Mouse (Mus musculus) erythroblast, embryonic 14.5 days (primary cell): ENCODE measurements around the gene Abca5. TPM values are rescaled to one million over a fixed set of nuclear protein-coding genes. Genes with fewer than 3 reads are reported as not detected.

Experiments
- H3K27me3 ChIP-seq: 2 replicates; pipeline ENCODE4 v1.6.1; 2012; ENCODE audit warnings: inconsistent platforms; ENCODE audit not compliant: control insufficient read depth
- H3K36me3 ChIP-seq: 2 replicates; pipeline ENCODE4 v1.6.1; 2012; ENCODE audit warnings: mild to moderate bottlenecking, inconsistent platforms; ENCODE audit not compliant: control insufficient read depth
- H3K4me1 ChIP-seq: 2 replicates; pipeline ENCODE4 v1.6.1; 2012; ENCODE audit warnings: inconsistent platforms; ENCODE audit not compliant: control insufficient read depth
- H3K4me3 ChIP-seq: replicated peaks from 2 replicates; pipeline ENCODE3; 2012; ENCODE audit warnings: moderate library complexity, mild to moderate bottlenecking, inconsistent platforms
- H3K9me3 ChIP-seq: 2 replicates; pipeline ENCODE4 v1.6.1; 2012; ENCODE audit warnings: low read length, inconsistent platforms, mixed read lengths; ENCODE audit not compliant: control insufficient read depth
- GATA1 ChIP-seq: IDR thresholded peaks from 2 replicates; pipeline ENCODE4 v1.6.1; 2012; ENCODE audit warnings: low read length, inconsistent platforms, mixed read lengths
- TAL1 ChIP-seq: IDR thresholded peaks from 3 replicates; pipeline ENCODE4 v1.6.1; 2012; ENCODE audit warnings: low read length, inconsistent platforms, mixed read lengths
- polyA plus RNA-seq: library from polyadenylated mRNA; stranded (reverse); fragments of >175 nt; gene quantifications from 2 replicates; pipeline ENCODE4 v1.2.3, GENCODE M21; 2012

The Abca5 gene
- not detected in 2 replicates for polyA plus RNA-seq

DNA sequence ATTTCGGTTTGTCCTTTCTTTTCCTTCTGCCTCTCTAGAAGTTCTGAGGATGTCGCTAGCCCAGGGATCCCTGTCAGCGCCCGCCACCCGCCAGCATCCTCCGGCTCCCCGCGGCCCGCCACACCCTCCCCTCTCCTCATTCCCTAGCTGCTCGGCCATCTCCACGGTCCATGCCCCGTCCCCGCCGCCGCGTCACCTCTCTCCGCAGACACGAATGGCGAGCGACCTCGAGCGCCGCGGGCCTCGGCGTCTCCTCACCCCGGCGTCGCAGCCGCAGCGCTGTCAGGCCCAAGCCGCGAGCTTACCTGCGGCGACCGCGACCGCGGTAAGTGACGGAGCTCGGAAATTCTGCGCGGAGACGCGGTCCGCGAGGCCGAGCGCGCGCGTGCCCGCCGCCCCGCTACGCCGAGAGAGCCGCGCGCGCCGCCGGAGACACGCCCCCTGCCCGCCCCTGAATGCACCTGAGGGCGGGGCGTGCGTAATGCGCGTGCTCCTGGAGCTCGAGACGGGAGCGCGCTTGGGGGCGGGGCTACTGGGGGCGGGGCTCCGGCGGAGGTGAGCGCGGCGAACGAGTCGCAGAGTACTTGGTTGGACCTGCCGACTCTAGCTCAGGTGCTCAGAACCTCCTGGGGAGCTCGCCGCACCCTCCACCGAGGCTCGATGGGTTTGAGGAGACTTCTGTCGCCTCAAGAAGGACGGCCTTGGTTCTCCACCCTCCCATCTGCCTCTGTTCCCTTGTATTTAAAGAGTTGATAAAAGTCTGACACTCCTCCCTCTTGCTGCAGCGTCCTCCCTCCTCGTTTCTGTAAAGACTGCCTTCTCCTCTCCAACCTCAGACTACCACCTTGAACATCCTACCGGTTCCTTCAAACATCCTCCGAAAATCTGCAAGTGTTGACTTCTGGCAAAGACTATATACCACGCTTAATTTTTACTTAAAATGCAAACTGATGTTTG is at the start of gene Abca5:
TSS of gene Abca5 (minus strand) at position 428 of the 957 bp plus-strand sequence.
- H3K27me3 ChIP-seq: peaks cover 36% of the 10 kb centered on the region
- H3K4me1 ChIP-seq: peaks cover 17% of the 10 kb centered on the region
- no peaks in the 10 kb centered on the region for H3K9me3 ChIP-seq
- no peaks in the 10 kb centered on the region for H3K36me3 ChIP-seq
- H3K4me3 ChIP-seq: peak within 1 kb of the TSS; percentile 78
- TF ChIP-seq GATA1 (no peak), TAL1 (no peak)

DNA sequence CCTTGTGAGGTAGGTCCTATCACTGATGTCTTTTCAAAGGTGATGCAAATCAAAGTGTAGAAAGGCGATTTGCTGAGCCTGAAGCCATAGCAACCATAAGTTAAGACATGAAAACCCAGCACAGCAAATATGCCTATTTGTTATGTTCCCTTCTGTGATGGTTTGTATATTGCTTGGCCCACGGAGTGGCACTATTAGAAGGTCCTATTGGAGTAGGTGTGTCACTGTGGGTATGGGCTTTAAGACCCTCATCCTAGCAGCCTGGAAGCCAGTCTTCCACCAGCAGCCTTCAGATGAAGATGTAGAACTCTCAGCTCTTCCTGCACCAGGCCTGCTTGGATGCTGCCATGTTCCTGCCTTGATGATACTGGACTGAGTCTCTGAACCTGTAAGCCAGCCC is 48.0 kb upstream of the Abca5 start:
- H3K4me3 ChIP-seq: no peak overlapping the region
- no peak for TF ChIP-seq TAL1
- no peak for TF ChIP-seq GATA1
- peaks cover under 1% of the 10 kb centered on the region for H3K4me1 ChIP-seq
- no peaks in the 10 kb centered on the region for H3K36me3 ChIP-seq
- no peaks in the 10 kb centered on the region for H3K9me3 ChIP-seq
- H3K27me3 ChIP-seq: no peaks in the 10 kb centered on the region

DNA sequence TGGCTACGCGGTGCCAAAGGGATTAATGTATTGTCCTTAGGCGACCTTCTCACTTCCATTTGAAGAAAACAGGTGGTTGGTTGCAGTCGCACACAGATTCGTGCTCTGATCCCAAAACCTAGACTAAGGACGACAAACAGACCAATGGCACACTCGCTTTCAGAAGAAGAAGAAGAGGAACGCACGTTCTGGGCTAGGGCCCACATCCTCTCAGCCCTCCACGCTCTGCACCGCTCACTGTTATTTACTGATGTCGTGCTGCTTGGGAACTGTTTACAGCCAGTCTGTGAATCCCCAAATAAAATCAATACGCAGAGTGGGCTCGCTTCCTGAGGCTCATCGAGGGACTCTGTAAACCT is 42.8 kb upstream of the Abca5 start:
- Histone ChIP-seq H3K4me1 (peaks cover 11% of the 10 kb centered on the region), H3K36me3 (no peaks in the 10 kb centered on the region), H3K9me3 (no peaks in the 10 kb centered on the region), H3K4me3 (peak overlapping the region; percentile 34), H3K27me3 (no peaks in the 10 kb centered on the region)
- TF ChIP-seq TAL1 (no peak), GATA1 (no peak)

DNA sequence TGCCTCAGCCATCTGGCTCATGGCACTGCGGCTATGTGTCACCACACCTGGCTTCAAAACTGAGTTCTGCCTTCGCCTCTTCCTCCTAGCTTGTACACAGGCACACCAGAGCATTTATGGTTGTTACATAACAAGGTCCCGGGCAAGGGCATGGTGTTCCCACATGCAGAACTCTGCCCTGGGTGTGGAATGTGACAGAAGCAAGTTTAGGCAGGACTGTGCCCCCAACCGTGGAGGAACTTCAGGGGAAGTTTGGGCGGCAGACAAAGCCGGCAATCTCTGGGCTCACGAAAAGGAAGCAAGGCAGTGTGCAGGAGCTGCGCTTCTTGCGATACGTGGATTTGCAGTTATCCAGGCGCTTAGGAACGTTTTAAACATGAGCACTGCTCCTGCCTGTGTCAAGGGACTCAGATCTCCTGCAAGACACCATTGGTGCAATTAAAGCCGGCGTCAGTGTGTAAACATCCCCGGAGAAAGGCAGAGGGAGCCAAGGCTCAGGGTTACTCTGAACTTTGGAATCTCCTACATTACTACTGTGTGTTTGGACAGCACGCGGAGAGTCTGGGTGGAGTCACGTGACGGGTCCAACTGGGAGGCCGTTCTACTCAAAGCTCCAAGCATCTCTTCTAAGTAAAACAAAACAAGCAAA is 42.3 kb upstream of the Abca5 start:
- Histone ChIP-seq H3K9me3 (no peaks in the 10 kb centered on the region), H3K4me3 (peak overlapping the region; percentile 34), H3K36me3 (no peaks in the 10 kb centered on the region), H3K4me1 (peaks cover 11% of the 10 kb centered on the region), H3K27me3 (no peaks in the 10 kb centered on the region)
- TF ChIP-seq GATA1: no peak
- no peak for TF ChIP-seq TAL1

DNA sequence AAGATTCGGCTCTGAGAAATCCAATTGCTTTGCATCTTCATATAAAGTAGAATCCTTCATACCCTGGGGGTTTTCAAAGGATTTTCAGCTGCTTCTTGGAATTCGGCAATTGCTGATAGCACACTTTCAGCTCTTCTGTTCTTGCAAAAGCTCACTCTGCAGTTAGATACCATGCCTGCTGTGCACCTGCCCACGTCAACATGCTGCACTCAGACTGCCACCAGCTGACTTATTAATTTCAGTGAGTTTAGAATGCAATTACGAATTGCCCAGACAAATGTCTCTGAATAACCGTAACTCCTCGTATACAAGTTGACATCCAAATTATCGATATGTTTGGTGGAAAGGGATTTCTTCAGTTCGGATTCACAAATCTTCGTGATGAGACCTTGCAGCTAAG is 36.5 kb upstream of the Abca5 start:
- TF ChIP-seq GATA1: no peak
- no peak for TF ChIP-seq TAL1
- Histone ChIP-seq H3K4me3 (no peak overlapping the region), H3K36me3 (no peaks in the 10 kb centered on the region), H3K4me1 (no peaks in the 10 kb centered on the region), H3K9me3 (no peaks in the 10 kb centered on the region), H3K27me3 (no peaks in the 10 kb centered on the region)

DNA sequence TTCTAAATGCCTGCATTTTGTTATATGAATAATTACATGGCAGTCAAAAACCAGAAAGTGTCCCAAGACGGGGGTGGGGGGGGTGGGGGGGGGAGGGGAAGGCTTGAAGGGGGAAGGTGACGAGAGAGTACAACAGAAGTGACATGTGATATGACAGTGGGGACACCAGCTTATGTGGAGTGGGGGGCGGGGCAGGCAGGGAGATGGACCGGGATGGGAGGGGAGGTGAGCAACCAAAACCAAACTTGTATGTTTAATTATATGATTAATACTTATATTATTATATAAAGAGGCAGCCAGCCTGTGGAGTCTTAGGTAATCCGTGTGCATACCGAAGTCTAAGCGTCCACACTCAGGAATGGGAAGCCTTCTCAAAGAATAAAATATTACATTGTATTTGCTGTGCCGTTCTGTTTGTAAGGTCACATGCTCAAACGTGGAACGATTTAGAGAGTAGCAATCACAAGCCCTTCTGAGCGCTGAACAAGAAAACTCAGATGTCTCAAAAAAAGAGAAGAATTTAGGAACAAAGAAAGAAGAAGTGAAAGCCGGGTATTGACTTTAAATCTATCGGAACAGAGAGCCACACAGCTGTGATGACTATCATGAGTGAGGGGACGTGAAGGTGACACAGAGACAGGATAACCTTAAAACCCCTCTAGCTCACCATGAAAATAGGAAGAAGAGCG is 34.9 kb upstream of the Abca5 start:
- H3K27me3 ChIP-seq: no peaks in the 10 kb centered on the region
- H3K9me3 ChIP-seq: no peaks in the 10 kb centered on the region
- H3K4me1 ChIP-seq: no peaks in the 10 kb centered on the region
- no peak for TF ChIP-seq GATA1
- TF ChIP-seq TAL1: no peak
- no peaks in the 10 kb centered on the region for H3K36me3 ChIP-seq
- no peak overlapping the region for H3K4me3 ChIP-seq

DNA sequence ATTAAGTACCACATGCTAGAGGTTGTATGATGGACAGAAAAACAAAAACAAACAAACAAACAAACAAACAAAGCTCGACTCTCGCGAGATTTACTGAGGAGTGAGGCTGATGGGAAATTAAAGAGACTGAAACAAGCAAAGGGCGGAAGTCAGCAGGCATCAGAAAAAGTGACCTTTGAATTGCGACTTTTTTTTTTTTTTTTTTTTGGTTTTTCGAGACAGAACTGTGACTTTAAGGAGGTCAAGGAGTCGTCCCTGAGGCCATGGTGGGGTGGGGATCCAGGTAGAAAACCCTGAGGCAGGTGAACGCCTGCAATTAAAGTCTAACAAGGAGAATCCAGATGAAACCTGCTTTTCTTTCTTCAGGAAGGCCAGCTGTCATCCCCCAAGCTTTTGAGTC is 34.3 kb upstream of the Abca5 start:
- H3K4me1 ChIP-seq: no peaks in the 10 kb centered on the region
- no peaks in the 10 kb centered on the region for H3K36me3 ChIP-seq
- TF ChIP-seq TAL1 (no peak), GATA1 (no peak)
- no peaks in the 10 kb centered on the region for H3K9me3 ChIP-seq
- H3K4me3 ChIP-seq: no peak overlapping the region
- no peaks in the 10 kb centered on the region for H3K27me3 ChIP-seq

DNA sequence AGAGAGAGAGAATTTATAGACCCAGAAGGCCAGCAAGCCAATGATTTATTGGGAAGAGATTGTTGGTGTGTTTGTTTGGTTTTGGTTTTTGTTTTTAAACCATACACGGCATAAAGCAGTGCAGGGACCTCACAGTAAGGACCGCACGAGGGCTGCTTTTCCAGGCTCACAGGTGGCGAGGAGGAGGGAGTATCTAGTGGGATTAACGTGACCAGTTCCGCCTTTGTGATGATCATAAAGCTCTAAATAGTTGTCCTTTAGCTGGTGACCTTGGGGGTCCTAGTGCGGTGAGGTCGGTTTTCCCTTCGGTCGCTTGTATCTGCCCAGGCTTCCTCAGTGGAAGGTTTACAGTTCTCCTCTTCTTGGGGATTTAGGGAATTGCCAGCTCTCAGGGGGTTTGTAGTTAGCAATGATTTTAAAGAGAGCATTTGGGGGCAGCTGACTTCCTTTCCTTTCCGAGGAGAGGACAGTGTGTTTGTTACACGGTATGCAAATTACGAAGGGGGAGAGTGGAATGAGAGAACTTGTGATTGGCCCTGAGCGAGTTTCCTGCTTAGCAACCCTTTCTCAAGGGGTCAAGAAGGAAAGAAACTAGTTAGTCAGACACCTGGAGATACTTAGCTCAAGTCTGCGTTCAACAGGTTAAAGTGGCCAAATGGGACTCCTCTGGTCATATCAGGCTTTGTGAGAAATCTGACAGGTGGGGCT is 31.9 kb upstream of the Abca5 start:
- Histone ChIP-seq H3K4me1 (no peaks in the 10 kb centered on the region), H3K27me3 (no peaks in the 10 kb centered on the region), H3K9me3 (no peaks in the 10 kb centered on the region), H3K36me3 (no peaks in the 10 kb centered on the region), H3K4me3 (no peak overlapping the region)
- no peak for TF ChIP-seq GATA1
- no peak for TF ChIP-seq TAL1

DNA sequence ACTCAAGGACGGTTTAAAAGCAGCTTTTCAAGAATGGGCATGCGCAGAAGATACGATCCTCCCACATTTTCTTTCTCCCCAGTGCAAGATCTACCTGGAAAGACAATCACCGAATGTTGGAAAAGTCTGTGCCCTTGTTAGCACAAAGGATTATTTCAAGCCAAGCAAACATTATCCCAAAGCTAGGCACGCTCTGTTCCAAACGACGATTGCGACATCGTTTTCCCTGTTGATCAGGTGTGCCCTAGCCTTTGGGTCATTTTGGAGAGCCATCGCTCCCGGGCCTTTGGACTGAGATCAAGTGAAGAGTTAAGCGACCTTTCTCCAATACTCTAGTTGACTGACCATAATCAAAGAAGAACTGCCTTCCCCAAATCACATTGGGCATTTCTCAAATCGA is 30.1 kb upstream of the Abca5 start:
- Histone ChIP-seq H3K4me1 (no peaks in the 10 kb centered on the region), H3K27me3 (no peaks in the 10 kb centered on the region), H3K4me3 (no peak overlapping the region), H3K9me3 (no peaks in the 10 kb centered on the region), H3K36me3 (no peaks in the 10 kb centered on the region)
- TF ChIP-seq TAL1: no peak
- TF ChIP-seq GATA1: no peak
